Mouse (Mus musculus): Measurements from ENCODE around the gene Stk39.

- TF ChIP-seq MAFK (IDR thresholded peaks at IDR 0.05; ENCODE audit: insufficient read depth, low read depth, low read length) (no peak), ZC3H11A (IDR thresholded peaks at IDR 0.05; ENCODE audit: borderline replicate concordance, low read depth, low read length) (no peak), HCFC1 (IDR thresholded peaks at IDR 0.05; ENCODE audit: borderline replicate concordance, insufficient read depth, low read length) (no peak), CHD2 (IDR thresholded peaks at IDR 0.05; ENCODE audit: low read depth, low read length) (no peak), ZNF384 (IDR thresholded peaks at IDR 0.05; ENCODE audit: low read depth, low read length) (no peak)
These were observed 94.8 kb downstream of the Stk39 start for GRCm38 (mm10) chr2:68377251-68377681.

Measured in ES-E14 (cell line).